Mouse (Mus musculus) G1E (cell line): Measurements from ENCODE around the gene Sap25.

Source experiments
- CTCF ChIP-seq: IDR thresholded peaks from 2 replicates; pipeline ENCODE4 v1.5.1; 2012; ENCODE audit warnings: low read depth, low read length, inconsistent platforms, mixed read lengths
- GATA1 ChIP-seq: IDR thresholded peaks from 2 replicates; pipeline ENCODE4 v1.6.1; 2012; ENCODE audit warnings: borderline replicate concordance, low read length, inconsistent platforms, mixed read lengths
- GATA2 ChIP-seq: IDR thresholded peaks from 2 replicates; pipeline ENCODE4 v1.6.1; 2012; ENCODE audit warnings: low read depth, low read length, inconsistent platforms, borderline replicate concordance
- POLR2AphosphoS5 ChIP-seq: IDR thresholded peaks from 2 replicates; pipeline ENCODE4 v1.6.1; 2012; ENCODE audit warnings: low read depth, low read length, inconsistent platforms; ENCODE audit not compliant: insufficient replicate concordance
- TAL1 ChIP-seq: conservative IDR thresholded peaks from 2 replicates; pipeline ENCODE4 v1.6.1; 2012; ENCODE audit warnings: low read depth, low read length, inconsistent platforms, mixed read lengths

GRCm38 (mm10) chr5:137623937-137624530, 17.1 kb upstream of the Sap25 start:
- TF ChIP-seq GATA1 (no peak), CTCF (no peak), TAL1 (no peak), POLR2AphosphoS5 (no peak), GATA2 (no peak)
